Mouse (Mus musculus) Patski (cell line): ENCODE data around the gene Trpc7. TPM values are rescaled to one million over a fixed set of nuclear protein-coding genes. Genes with fewer than 3 reads are reported as not detected.

Experiments used
- ATAC-seq: fragments of 100-300 bp; one replicate; pipeline ENCODE4 v1.8.0; 2021
- CTCF ChIA-PET: fragments of 350-600 bp; sonication (Branson Sonifier 250); formaldehyde crosslinking; loops from one replicate; lab custom pipeline; 2022; ENCODE audit warnings: inconsistent platforms; lab: Charles Lee
- POLR2A ChIA-PET: fragments of 350-600 bp; sonication (Branson Sonifier 250); formaldehyde crosslinking; loops from one replicate; lab custom pipeline; 2022; ENCODE audit warnings: antibody characterized with exemption, inconsistent platforms; lab: Charles Lee
- DNase-seq: peaks from one replicate; pipeline ENCODE4 v3.0.0-alpha.2; 2011; ENCODE audit warnings: low read depth, low spot score
- H3K27me3 ChIP-seq: fragments of 371-371 bp; one replicate; pipeline ENCODE4 v1.5.1; 2021
- CTCF ChIP-seq: fragments of 100-300 bp; IDR thresholded peaks from one replicate; pipeline ENCODE4 v1.5.1; 2021
- in situ Hi-C: fragments of 300-500 bp; cut with MboI; formaldehyde crosslinking; loops from 3 replicates; pipeline ENCODE4 v1.11.1; 2018; ENCODE audit warnings: low pct_unique_long_range_greater_than_20kb, mixed read lengths
- polyA plus RNA-seq: library from polyadenylated mRNA; unstranded; gene quantifications from one replicate; pipeline ENCODE4 v1.2.3, GENCODE M21; 2021

Trpc7 gene
- polyA plus RNA-seq, 1 experiment from 2014 or later = not detected

GRCm38 (mm10) chr13:56769431-56769830 is 126.4 kb downstream of the Trpc7 start:
- no peak for TF ChIP-seq CTCF
- no peaks in the 10 kb centered on the region for H3K27me3 ChIP-seq
- ChIA-PET POLR2A (no interaction called here), CTCF (interaction anchor here (0.8 to 1.7 kb wide), 2 partner anchors 9 to 13 kb away, joined by 3 read pairs; no protein-coding TSS in a partner anchor)
- DNase-seq (no peak), ATAC-seq (no peak)
- in situ Hi-C loops = loop anchor here (10.0 kb wide), 1 partner anchor 295 kb away; no protein-coding TSS in a partner anchor

DNA sequence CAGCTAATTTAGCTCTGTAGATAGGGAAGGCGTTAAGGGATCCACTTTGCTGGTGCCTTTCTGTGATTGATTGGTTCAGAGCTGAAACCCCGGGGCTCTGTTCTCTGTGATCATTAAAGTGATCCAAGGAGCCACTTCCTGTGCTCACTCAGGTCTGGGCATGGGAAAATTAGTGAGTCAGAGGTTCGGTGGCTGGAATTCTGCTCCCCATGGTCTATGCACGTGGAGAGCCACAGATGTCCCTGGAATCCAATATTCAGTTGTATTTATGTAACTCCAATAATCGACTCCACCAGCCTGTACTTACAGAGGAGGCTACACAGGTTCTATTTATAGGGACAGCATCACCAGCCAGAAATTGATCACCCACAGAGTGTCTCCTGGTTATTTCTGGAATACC is 129.6 kb downstream of the Trpc7 start:
- in situ Hi-C loops = loop anchor here (10.0 kb wide), 1 partner anchor 291 kb away; no protein-coding TSS in a partner anchor
- POLR2A ChIA-PET = no interaction called here
- ATAC-seq (peak; percentile 45), DNase-seq (no peak)
- CTCF ChIA-PET = interaction anchor here (1.6 to 1.7 kb wide), 2 partner anchors 8 to 11 kb away, joined by 4 to 5 read pairs; no protein-coding TSS in a partner anchor
- no peaks in the 10 kb centered on the region for H3K27me3 ChIP-seq
- no peak for TF ChIP-seq CTCF

GRCm38 (mm10) chr13:56765284-56766032 is 130.3 kb downstream of the Trpc7 start:
- no peak for DNase-seq
- no peaks in the 10 kb centered on the region for H3K27me3 ChIP-seq
- no peak for ATAC-seq
- in situ Hi-C loops = loop anchor here (10.0 kb wide), 1 partner anchor 291 kb away; no protein-coding TSS in a partner anchor
- POLR2A ChIA-PET = no interaction called here
- CTCF ChIA-PET = interaction anchor here (1.5 to 1.7 kb wide), 2 partner anchors 9 to 12 kb away, joined by 3 to 4 read pairs; no protein-coding TSS in a partner anchor
- TF ChIP-seq CTCF = no peak

DNA sequence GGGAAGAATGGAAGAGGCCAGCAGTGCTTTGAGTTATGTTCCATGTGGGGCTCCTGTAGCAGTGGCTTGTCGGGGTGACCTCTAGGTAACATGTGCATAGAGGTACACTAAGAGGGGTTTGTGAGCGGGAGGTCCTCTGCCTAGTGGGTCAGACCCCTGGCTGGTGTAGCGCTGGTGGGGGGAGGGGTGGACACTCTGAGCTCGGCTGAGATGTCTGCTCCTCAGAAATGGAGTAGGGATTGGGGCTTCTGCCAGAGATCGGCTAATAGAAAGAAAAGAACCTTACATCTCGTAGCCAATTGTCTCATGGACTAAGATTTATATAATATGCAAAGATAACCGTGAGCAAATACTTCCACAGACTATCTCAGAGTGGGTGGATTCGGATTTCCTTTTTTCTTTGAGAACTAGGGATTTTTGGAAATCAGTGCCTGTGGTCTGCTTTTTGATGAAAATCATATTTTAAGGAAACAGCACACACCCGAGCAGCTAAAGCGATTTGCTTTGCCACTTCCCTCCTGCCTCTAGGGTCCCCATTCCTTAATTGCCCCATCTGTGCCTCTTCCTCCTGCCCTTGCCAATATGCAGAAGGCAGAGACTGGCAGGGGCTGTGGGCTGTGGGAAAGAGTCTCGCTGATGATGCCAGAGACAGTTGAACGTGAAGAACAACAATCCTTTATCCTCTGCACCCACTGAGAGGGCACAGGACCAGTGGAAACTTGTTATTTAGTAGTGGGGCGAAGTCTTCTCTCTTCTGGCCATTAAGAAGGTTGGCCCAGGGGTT is 133.2 kb downstream of the Trpc7 start:
- no peaks in the 10 kb centered on the region for H3K27me3 ChIP-seq
- no peak for DNase-seq
- no peak for TF ChIP-seq CTCF
- ATAC-seq = no peak
- ChIA-PET CTCF (no interaction called here), POLR2A (no interaction called here)
- in situ Hi-C loops = loop anchor here (10.0 kb wide), 1 partner anchor 288 kb away; no protein-coding TSS in a partner anchor

GRCm38 (mm10) chr13:56758492-56758891 is 137.3 kb downstream of the Trpc7 start:
- POLR2A ChIA-PET = no interaction called here
- H3K27me3 ChIP-seq = no peaks in the 10 kb centered on the region
- CTCF ChIA-PET = interaction anchor here (1.0 to 1.2 kb wide), 7 partner anchors 9 to 205 kb away, joined by 3 to 5 read pairs (median 3); no protein-coding TSS in a partner anchor
- no peak for TF ChIP-seq CTCF
- in situ Hi-C loops = no loop called here
- ATAC-seq (peak; percentile 51), DNase-seq (no peak)

DNA sequence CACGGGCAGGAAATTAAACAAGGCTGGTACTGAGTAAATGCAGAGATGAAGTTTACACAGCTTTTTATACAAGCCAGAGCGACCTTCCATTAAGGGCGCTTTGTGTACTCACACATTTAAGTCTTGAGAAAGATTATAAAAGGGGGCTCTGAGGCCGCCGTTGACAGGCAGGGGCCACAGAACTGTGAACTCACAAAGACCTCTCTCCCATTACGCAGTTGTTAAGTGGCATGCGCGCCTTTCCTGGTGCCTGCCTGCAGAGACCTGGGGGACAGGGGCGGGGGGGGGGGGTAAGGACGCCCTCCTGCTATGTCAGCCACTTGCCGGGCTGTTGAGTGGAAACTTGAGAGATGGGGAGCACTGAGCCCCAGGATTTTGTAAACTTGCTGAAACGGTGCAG is 138.6 kb downstream of the Trpc7 start:
- H3K27me3 ChIP-seq = no peaks in the 10 kb centered on the region
- no peak for TF ChIP-seq CTCF
- ATAC-seq (no peak), DNase-seq (no peak)
- POLR2A ChIA-PET = no interaction called here
- in situ Hi-C loops = no loop called here
- CTCF ChIA-PET = interaction anchor here (1.2 kb wide), 1 partner anchor 8 kb away, joined by 3 read pairs; no protein-coding TSS in a partner anchor

DNA sequence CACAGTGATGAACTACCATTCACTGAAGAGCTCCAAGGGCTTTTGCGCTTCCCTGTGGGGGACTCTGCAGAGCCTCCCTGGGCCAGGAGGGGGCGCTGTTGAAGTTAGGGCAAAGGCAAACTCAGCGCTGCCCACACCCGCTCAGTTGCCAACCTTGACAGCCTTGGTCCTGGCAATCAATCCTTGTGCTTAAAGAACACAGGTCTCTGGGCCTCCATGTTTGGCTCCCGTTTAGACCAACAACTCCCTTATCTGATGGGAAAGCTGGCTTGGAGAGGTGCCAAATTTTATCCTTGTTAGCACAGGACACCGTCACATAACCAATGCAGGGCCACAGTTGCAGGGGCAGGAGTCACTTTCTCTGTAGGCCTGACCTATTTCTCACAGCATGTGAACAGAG is 139.9 kb downstream of the Trpc7 start:
- ATAC-seq (no peak), DNase-seq (no peak)
- H3K27me3 ChIP-seq = no peaks in the 10 kb centered on the region
- ChIA-PET CTCF (interaction anchor here (1.0 kb wide), 1 partner anchor 13 kb away, joined by 3 read pairs; no protein-coding TSS in a partner anchor), POLR2A (no interaction called here)
- in situ Hi-C loops = no loop called here
- TF ChIP-seq CTCF = no peak

- no peak for DNase-seq
- in situ Hi-C loops = loop anchor here (5.0 kb wide), 1 partner anchor 191 kb away; no protein-coding TSS in a partner anchor
- TF ChIP-seq CTCF = no peak
- CTCF ChIA-PET = no interaction called here
- no peak for ATAC-seq
- POLR2A ChIA-PET = no interaction called here
- no peaks in the 10 kb centered on the region for H3K27me3 ChIP-seq
Observed at GRCm38 (mm10) chr13:56753192-56753951, 142.4 kb downstream of the Trpc7 start, which contains the start of gene Gm45623. Gene Gm45623, minus strand, starts transcription at chr13:56753827.

- ChIA-PET POLR2A (no interaction called here), CTCF (no interaction called here)
- no peak for TF ChIP-seq CTCF
- H3K27me3 ChIP-seq = no peaks in the 10 kb centered on the region
- DNase-seq = no peak
- ATAC-seq = peak; percentile 35
- in situ Hi-C loops = loop anchor here (5.0 kb wide), 1 partner anchor 190 kb away; no protein-coding TSS in a partner anchor
Observed at GRCm38 (mm10) chr13:56752474-56753191, 143.2 kb downstream of the Trpc7 start.
